Mouse (Mus musculus) telencephalon, adult 2 months (tissue): ENCODE results near the gene Ccr6.

ENCODE experiments used
- DNase-seq: peaks from one replicate; pipeline ENCODE4 v3.0.0-alpha.2; 2011; ENCODE audit warnings: low read depth, low spot score

Ccr6 gene

GRCm38 (mm10) chr17:8283526-8284253 lies 47.8 kb downstream of the Ccr6 start:
- peak; percentile 94 for DNase-seq

- no peak for DNase-seq
These were observed 48.4 kb downstream of the Ccr6 start for GRCm38 (mm10) chr17:8284254-8284661.

GRCm38 (mm10) chr17:8285056-8285455 lies 49.2 kb downstream of the Ccr6 start:
- no peak for DNase-seq

- no peak for DNase-seq
These were observed 51.1 kb downstream of the Ccr6 start for GRCm38 (mm10) chr17:8286987-8287386.

- no peak for DNase-seq
These were observed 54.3 kb downstream of the Ccr6 start for GRCm38 (mm10) chr17:8289993-8290679.

- no peak for DNase-seq
These were observed 54.9 kb downstream of the Ccr6 start for GRCm38 (mm10) chr17:8290736-8291135.

- DNase-seq = no peak
These were observed 60.0 kb downstream of the Ccr6 start for GRCm38 (mm10) chr17:8295825-8296224.

GRCm38 (mm10) chr17:8296313-8296844 lies 60.5 kb downstream of the Ccr6 start:
- no peak for DNase-seq

GRCm38 (mm10) chr17:8297746-8298145 lies 61.9 kb downstream of the Ccr6 start:
- DNase-seq = no peak

- no peak for DNase-seq
These were observed 62.4 kb downstream of the Ccr6 start for GRCm38 (mm10) chr17:8298281-8298680.

- DNase-seq = no peak
These were observed 63.7 kb downstream of the Ccr6 start for GRCm38 (mm10) chr17:8299524-8299923.

GRCm38 (mm10) chr17:8301515-8301914 lies 65.7 kb downstream of the Ccr6 start:
- no peak for DNase-seq

- no peak for DNase-seq
These were observed 67.1 kb downstream of the Ccr6 start for GRCm38 (mm10) chr17:8302772-8303438.

- no peak for DNase-seq
These were observed 67.8 kb downstream of the Ccr6 start for GRCm38 (mm10) chr17:8303671-8304070.

- no peak for DNase-seq
These were observed 70.0 kb downstream of the Ccr6 start for GRCm38 (mm10) chr17:8305801-8306200.
